Mouse (Mus musculus): ENCODE data around the gene Vmn1r21. TPM values are rescaled to one million over a fixed set of nuclear protein-coding genes. Genes with fewer than 3 reads are reported as not detected.

Gene Vmn1r21
- total RNA-seq (2023), result not detected in 2 replicates

GRCm38 (mm10) chr6:57850286-57850685 lies at the start of gene Vmn1r21:
Gene Vmn1r21, minus strand, starts transcription at chr6:57850343.

DNA sequence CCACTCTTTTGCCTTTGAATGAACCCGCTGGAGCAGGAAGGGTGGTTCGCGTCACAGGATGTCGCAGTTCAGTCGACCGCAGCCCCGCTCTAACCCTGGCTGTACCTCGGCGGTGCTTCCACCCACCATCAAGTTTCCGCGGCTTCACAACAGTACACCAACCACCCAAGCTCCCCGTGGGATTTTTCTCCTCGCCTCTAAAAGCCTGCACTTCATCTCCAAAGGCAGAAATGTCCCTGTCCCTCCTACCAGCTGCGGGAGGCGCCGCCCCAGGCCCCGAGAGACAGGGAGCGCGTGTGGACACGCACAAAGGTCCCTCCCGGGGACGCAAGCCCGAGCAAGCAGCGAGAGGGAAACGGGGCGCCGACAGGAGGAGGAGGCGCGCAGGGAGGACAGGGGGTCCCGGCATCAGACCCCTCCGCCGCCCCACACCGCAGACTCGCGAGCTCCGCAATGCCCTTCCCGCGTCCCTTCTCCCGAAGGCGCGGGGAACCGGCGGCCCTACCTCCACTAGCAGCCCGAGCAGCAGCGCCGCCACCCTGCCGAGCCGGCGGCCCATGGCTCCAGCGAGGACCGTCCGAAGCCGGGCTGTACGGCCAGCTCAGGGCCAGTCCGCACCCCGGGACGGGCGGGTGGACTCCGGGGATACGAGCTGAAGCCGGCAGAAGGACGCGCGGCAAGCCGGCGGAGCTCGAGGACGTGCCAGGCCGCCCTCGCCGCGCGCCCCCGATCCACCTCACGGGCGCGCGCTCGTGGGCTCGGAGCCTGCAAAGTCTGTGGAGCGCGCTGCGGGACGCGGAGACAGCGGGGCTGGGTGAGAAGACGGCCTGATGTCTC lies 25.5 kb downstream of the Vmn1r21 start, which contains the start of gene Vopp1:
Gene Vopp1 (minus strand): TSS at position 738 of the 837 bp plus-strand sequence.

Other genes starting within 250 kb of the Vmn1r21 start
- 0.59 and 0.82 TPM in 2 replicates for gene Pyurf, start 158.3 kb downstream of the Vmn1r21 start, total RNA-seq (2023)
- gene Lancl2, start 147.8 kb downstream of the Vmn1r21 start, total RNA-seq (2023), result 9.4 and 11.3 TPM in 2 replicates
- 12.3 and 14.2 TPM in 2 replicates for gene Vopp1, start 25.2 kb downstream of the Vmn1r21 start, total RNA-seq (2023)
- not detected in 2 replicates for gene Vmn1r22, start 57.7 kb upstream of the Vmn1r21 start, total RNA-seq (2023)
- not detected in 2 replicates for gene Vmn1r23, start 76.5 kb upstream of the Vmn1r21 start, total RNA-seq (2023)
- gene Vmn1r24, start 111.2 kb upstream of the Vmn1r21 start, total RNA-seq (2023), result not detected in 2 replicates
- not detected in 2 replicates for gene Vmn1r25, start 130.5 kb upstream of the Vmn1r21 start, total RNA-seq (2023)
- gene Vmn1r26, start 164.8 kb upstream of the Vmn1r21 start, total RNA-seq (2023), result not detected in 2 replicates